Mouse (Mus musculus) spleen, embryonic (tissue): ENCODE results near the gene Cyren.

Experiments used
- CTCF ChIA-PET: fragments of 350-600 bp; sonication (Branson Sonifier 250); formaldehyde crosslinking; loops from one replicate; lab custom pipeline; 2022; lab: Charles Lee

Gene Cyren

GRCm38 (mm10) chr6:34900990-34901389 is 23.1 kb upstream of the Cyren start:
- CTCF ChIA-PET: no interaction called here

DNA sequence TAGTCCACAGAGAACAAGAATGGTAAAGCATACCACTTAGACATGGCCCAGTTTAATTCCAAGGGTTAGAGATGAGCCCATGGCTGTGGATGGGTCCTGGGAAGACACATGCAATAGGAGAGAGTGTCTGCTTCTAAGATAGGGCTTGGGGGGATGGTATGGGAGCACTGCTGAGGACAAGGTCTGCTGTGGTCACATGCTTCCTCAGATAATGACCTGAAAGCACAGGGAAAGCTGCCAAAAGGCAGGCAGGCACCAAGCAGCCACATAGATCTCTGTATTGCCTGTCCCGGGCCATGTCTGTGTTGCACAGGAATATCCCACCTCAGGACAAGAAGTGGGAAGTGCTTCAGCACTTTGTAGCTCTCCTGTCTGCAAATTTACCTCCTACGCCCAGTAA is 21.3 kb upstream of the Cyren start:
- CTCF ChIA-PET: no interaction called here

- CTCF ChIA-PET: interaction anchor here (0.6 to 1.1 kb wide), 2 partner anchors 12 to 197 kb away, joined by 3 to 8 read pairs; no protein-coding TSS in a partner anchor
Observed at GRCm38 (mm10) chr6:34896168-34896780, 18.4 kb upstream of the Cyren start.

DNA sequence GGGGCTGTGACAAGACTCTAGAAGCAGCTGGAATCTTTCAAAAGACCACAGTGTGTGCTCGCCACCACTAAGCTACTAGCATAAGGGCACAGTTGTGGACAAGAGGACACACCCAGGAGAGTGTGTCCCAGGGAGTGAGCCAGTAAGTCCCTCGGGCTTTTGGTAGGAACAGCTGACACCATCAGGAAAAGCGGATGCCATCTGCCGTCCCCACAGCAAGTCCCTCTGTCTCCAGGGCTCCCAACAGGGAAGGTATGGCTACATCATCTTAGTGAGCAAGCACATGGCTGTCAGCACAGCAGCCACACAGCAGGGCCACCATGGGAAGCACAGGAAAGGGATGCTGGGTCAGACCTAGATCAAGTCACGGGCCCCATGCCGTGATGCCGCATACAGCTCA is 17.7 kb upstream of the Cyren start:
- CTCF ChIA-PET: no interaction called here

- CTCF ChIA-PET: no interaction called here
Observed at GRCm38 (mm10) chr6:34889185-34889584, 11.3 kb upstream of the Cyren start.

- CTCF ChIA-PET: no interaction called here
Observed at GRCm38 (mm10) chr6:34887131-34887850, 9.4 kb upstream of the Cyren start.

DNA sequence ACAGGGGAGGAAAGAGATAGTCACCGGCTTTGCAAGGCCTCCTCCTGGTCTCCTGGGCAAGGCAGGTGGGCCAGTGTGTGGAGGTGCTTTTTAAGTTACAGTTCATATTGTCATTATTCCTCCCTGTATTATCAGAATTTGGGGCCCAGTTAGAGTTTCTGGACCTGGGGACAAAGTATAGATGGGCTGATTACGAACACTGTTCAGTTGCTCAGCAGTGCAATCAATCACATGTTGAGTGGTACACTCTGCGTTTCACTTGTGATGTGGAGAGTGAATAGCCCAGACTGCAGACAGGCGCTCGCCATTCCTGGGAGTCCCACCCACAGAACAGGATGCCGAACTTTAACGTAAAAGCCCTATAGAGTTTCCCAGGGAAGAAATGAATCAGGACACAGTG is 6.9 kb upstream of the Cyren start:
- CTCF ChIA-PET: no interaction called here

DNA sequence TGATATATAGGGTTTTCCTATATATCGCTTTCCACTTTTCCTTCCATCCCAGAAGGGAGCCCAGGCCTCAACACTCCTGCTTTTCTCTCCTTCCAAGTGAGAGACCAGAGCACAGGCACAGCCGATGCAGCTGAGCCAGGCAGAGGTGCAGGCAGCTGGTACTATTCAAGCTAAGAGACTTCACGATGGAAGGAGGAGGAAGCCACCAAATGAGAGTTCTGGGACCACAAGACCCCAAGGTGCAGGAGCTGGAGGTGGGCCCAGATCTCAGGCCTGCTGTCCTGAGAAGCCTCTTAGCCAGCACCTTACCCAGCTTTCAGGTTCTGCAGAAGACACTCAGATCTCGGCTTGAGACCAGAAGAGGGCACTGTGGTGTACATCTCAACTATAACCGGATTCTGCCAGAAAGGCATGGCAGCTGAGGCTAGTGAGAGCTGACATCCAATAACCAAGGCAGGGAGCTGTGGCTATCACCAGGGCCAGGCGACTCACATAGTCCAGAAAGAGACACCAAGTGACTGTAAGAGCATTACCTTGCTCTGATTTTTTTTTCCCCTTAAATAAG is 2.1 kb upstream of the Cyren start:
- CTCF ChIA-PET: interaction anchor here (0.6 to 1.3 kb wide), 2 partner anchors 15 to 18 kb away, joined by 3 read pairs; no protein-coding TSS in a partner anchor

- CTCF ChIA-PET: interaction anchor here (1.3 to 1.4 kb wide), 2 partner anchors 15 to 98 kb away, joined by 3 to 5 read pairs; no protein-coding TSS in a partner anchor
Observed at GRCm38 (mm10) chr6:34879101-34879740, 1.4 kb upstream of the Cyren start.

- CTCF ChIA-PET: no interaction called here
Observed at GRCm38 (mm10) chr6:34876835-34877156, 1.1 kb downstream of the Cyren start.

- CTCF ChIA-PET: no interaction called here
Observed at GRCm38 (mm10) chr6:34875966-34876834, 1.7 kb downstream of the Cyren start.

DNA sequence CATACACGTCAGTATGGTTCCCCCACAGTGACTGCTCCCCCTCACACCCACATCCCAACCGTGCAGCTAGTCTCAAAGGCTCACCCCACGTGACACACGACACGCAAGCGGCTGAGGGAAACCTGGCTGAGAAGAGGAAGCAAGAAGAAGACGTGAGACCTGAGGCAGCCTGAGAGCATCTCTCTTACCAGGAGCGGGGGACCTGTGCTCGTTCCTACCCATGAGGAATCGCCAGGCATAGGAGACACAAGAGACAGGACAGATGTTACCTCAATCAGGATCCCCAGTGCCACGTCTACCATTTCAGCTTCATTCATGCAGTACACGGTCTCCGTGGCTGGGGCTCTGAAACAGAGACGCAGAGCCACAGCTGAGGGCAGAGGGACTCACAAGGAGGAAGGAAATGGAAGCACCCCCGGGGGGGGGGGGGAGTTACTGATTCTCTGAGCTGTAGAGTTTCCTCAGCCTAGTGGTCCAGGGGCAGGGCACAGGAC is 2.5 kb downstream of the Cyren start:
- CTCF ChIA-PET: no interaction called here

- CTCF ChIA-PET: interaction anchor here (0.6 to 0.7 kb wide), 2 partner anchors 9 to 11 kb away, joined by 3 read pairs; partner anchors contain the start of gene Tmem140
Observed at GRCm38 (mm10) chr6:34874101-34874921, 3.5 kb downstream of the Cyren start.

GRCm38 (mm10) chr6:34872871-34873270 is 5.0 kb downstream of the Cyren start:
- CTCF ChIA-PET: interaction anchor here (0.7 kb wide), 1 partner anchor 14 kb away, joined by 4 read pairs; no protein-coding TSS in a partner anchor

DNA sequence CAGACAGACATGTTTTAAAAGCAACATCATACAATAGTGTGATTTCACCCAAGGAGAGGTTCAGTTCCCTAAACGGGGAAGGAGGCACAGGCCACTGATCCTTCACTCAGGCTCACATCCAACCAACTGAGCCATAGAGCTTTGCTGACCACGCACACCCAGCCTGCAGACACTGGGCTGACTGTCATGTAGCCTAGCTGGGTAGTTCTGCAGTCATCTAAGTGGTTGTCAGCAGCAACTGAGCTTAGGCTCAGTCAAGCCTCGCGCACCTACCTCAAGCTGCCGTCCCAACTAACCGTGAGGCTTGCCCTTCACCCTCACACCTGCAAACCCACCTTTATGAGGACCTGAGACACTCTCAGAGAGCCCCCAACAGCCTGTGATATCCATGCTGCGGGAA is 5.9 kb downstream of the Cyren start:
- CTCF ChIA-PET: no interaction called here

GRCm38 (mm10) chr6:34870724-34871123 is 7.1 kb downstream of the Cyren start:
- CTCF ChIA-PET: no interaction called here

DNA sequence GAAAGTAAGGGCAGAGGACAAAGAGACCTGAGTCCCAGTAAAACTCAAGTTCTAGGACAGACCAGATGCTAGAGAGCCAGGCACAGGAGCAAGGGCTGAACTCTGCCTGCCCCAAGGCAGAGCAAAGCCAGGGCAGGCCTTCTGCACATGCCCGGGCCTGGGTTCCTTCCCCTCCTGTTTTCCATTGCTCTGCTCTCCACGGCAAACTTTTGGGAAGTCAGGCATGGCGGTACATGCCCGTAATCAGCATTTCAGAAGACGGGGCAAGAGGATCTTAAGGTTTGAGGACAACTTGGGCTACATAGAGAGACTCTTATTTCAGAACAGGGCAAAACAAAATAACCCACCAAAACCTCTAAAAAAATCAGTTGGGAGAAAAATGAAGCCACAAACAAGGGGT is 7.7 kb downstream of the Cyren start:
- CTCF ChIA-PET: no interaction called here

GRCm38 (mm10) chr6:34869225-34869915 is 8.5 kb downstream of the Cyren start:
- CTCF ChIA-PET: interaction anchor here (0.6 kb wide), 1 partner anchor 9 kb away, joined by 5 read pairs; no protein-coding TSS in a partner anchor

DNA sequence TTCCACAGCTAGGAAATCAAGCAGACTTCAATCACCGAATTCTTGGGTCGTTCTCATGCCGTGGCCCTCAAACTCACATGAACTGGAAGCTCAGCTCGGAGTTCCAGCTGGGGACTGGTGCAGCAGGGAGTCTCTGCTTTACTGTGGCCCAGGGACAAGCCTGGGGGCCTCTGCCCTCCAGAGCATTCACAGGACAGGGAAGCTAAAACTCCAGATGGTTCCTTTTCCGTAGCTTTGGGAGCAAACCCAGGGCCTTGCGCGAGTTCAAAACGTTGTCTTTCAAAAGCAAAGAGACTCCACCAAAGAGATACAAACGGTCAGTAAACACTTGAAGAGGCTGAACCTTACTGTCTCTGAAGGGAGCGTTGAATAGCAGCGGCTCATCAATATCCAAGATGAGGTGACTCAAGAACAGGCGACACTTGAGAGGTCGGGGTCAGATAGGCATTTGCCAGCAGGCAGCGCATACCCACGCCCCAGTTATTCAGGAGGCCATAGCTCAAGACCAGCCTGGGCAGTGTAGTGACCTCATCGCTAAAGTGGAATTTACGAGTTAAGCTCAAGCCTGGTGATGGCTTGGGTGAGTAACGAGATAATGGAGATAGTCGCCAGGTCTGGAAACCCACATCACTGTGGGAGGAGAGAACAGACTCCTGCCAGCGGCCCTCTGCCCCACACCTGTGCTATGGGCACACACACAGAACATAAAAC is 9.2 kb downstream of the Cyren start:
- CTCF ChIA-PET: interaction anchor here (0.6 kb wide), 2 partner anchors 8 to 38 kb away, joined by 3 to 5 read pairs; no protein-coding TSS in a partner anchor
